Mouse (Mus musculus): Measurements from ENCODE around the gene Rnd1. TPM values are rescaled to one million over a fixed set of nuclear protein-coding genes. Genes with fewer than 3 reads are reported as not detected.

The Rnd1 gene
- polyA plus RNA-seq, 1 experiment from 2014 or later: 11.3 TPM

DNA sequence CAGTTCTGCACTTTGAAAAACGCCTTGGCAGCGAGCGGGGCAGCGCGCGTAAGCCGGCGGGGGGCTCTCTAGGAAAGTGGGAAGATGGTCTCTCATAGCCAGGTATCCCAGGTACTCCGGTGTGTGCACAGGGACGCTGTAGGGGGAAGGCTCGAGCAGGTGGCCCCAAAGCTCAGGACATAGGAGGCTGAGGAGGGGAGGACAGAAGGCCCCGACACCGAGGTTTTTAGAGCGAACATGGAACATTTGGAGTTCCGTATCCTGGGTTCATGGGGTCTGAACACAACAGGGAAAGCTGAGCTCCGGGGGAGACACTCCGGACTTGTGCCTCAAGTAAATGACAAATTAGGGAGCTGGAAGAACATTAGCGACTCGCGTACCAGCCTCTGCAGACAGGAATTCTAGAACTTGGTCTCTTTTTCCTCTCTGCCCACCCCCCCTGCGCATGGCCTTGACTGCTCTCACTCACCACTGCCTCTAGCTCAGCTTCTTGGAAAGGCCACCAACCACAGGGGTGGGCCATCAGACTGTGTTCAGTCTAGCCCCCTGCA is 41.9 kb downstream of the Rnd1 start:
- H3K4me2 ChIP-seq: peak overlapping the region; percentile 86
- H3K9ac ChIP-seq (replicated peaks): peak overlapping the region; percentile 90
- H3K9me3 ChIP-seq (replicated peaks): no peaks in the 10 kb centered on the region
- H3K4me1 ChIP-seq: peaks cover 64% of the 10 kb centered on the region
- peak overlapping the region; percentile 95 for H3K27ac ChIP-seq (replicated peaks)
- 1% methylated on average over 21 of the region's 21 CpGs for WGBS
- H3K27me3 ChIP-seq (replicated peaks): no peaks in the 10 kb centered on the region
- H3K4me3 ChIP-seq (replicated peaks): peak overlapping the region; percentile 83
- peaks cover 9% of the 10 kb centered on the region for H3K36me3 ChIP-seq
- ATAC-seq (ENCODE audit: low FRiP score): peak; percentile 14; the same call in 1 of the 2 replicates

DNA sequence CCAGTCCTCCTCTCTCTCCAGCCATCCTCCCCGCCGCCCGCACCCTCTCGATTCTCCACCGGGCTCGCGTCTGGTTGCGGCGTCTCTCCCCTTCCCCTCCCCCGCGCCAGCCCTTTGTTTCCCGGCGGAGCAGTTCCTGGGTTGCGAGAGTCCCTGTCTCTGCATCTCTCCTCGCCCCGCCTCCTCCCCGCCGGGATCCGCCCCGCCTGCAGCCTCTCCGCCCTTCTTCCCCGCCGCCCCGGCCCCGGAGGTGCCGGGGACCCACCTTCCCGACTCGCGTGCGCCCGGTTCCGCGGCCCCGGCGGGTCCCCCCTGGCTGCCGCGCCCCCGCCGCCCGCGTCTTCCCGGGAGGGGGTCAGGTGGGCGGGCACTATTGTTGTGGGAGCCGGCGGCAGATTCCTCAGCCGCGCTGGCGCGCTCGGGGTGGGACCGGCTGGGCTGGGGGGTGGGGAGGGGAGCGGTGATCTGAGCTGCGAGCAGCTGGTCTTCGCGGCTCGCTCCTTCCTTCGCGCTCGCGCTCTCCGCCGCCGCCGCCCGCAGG is 42.6 kb downstream of the Rnd1 start:
- peak overlapping the region; percentile 95 for H3K27ac ChIP-seq (replicated peaks)
- no peaks in the 10 kb centered on the region for H3K27me3 ChIP-seq (replicated peaks)
- peak overlapping the region; percentile 86 for H3K4me2 ChIP-seq
- H3K4me3 ChIP-seq (replicated peaks): peak overlapping the region; percentile 83
- no peaks in the 10 kb centered on the region for H3K9me3 ChIP-seq (replicated peaks)
- under 1% methylated on average over 57 of the region's 65 CpGs for WGBS
- peak overlapping the region; percentile 90 for H3K9ac ChIP-seq (replicated peaks)
- H3K4me1 ChIP-seq: peaks cover 68% of the 10 kb centered on the region
- peaks cover 3% of the 10 kb centered on the region for H3K36me3 ChIP-seq
- peak; percentile 72 for ATAC-seq (ENCODE audit: low FRiP score)

DNA sequence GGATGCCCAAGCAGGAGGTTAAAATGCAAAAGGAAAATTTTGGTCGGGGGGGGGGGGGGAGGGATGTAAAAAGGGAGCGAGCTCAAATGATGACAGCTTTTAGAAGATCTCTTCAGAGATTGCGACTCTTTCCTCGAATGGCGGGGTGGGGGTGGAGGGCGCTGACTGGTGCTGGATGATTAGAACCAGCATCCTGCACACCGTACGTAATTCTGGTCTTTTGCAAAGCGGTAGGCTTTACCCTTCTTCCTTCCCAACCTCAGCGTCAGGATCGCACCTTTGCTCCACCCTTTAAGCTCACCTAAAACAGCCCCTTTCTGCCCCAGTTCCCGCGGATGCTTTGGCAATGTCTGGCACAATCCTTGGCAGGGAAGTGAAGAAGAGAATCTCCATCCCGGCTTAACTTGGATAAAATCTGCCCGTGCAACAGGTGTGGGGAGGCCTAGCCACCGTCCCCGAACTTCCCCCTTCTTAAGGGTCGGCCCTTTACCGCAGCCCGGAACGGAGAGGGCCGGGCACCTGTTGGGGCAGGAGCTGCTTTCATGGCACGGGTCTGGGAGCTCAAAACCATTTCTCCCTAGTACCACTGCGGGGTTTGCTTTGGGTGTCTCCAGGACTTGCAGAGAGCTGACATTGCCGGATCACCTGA is 43.3 kb downstream of the Rnd1 start:
- Histone ChIP-seq H3K4me3 (replicated peaks) (peak overlapping the region; percentile 83), H3K9me3 (replicated peaks) (no peaks in the 10 kb centered on the region), H3K27me3 (replicated peaks) (no peaks in the 10 kb centered on the region), H3K27ac (replicated peaks) (peak overlapping the region; percentile 95), H3K4me2 (peak overlapping the region; percentile 86), H3K36me3 (no peaks in the 10 kb centered on the region), H3K4me1 (peaks cover 73% of the 10 kb centered on the region), H3K9ac (replicated peaks) (peak overlapping the region; percentile 90)
- no peak for ATAC-seq (ENCODE audit: low FRiP score)
- WGBS: 2% methylated on average over 25 of the region's 25 CpGs

DNA sequence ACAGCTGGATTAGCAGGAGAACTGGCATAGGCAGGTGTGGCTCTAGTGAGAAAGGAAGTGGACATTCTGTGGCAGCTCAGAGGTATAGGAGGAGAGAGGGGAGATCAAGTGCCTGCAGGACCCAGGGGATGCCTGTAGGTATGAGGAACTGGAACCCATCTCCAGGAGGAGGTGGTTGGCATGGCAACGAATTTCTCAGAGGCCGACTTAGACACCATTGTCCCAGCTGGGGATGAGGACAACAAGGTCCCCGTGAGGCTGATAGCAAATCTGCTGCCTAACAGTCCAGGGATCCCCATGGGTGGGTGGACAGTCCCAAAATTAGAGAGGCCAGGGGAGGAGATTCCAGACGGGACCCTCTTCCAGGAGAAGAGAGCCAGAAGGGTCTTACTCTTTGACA is 44.3 kb downstream of the Rnd1 start:
- ATAC-seq (ENCODE audit: low FRiP score): no peak
- Histone ChIP-seq H3K27me3 (replicated peaks) (no peaks in the 10 kb centered on the region), H3K9me3 (replicated peaks) (no peaks in the 10 kb centered on the region), H3K4me3 (replicated peaks) (peak overlapping the region; percentile 83), H3K27ac (replicated peaks) (peak overlapping the region; percentile 76; the same call in 1 of the 2 replicates), H3K4me1 (peaks cover 82% of the 10 kb centered on the region), H3K4me2 (peak overlapping the region; percentile 86), H3K36me3 (no peaks in the 10 kb centered on the region), H3K9ac (replicated peaks) (peak overlapping the region; percentile 90)
- whole genome bisulfite sequencing: 3% methylated on average over 4 of the region's 4 CpGs

GRCm38 (mm10) chr15:98632107-98632744 is 45.0 kb downstream of the Rnd1 start:
- peak overlapping the region; percentile 83 for H3K4me3 ChIP-seq (replicated peaks)
- peak; percentile 53 for ATAC-seq (ENCODE audit: low FRiP score)
- H3K9me3 ChIP-seq (replicated peaks): no peaks in the 10 kb centered on the region
- H3K36me3 ChIP-seq: no peaks in the 10 kb centered on the region
- peaks cover 75% of the 10 kb centered on the region for H3K4me1 ChIP-seq
- H3K4me2 ChIP-seq: peak overlapping the region; percentile 86
- under 1% methylated on average over 19 of the region's 25 CpGs for WGBS
- H3K27ac ChIP-seq (replicated peaks): peak overlapping the region; percentile 76
- peak overlapping the region; percentile 90 for H3K9ac ChIP-seq (replicated peaks)
- no peaks in the 10 kb centered on the region for H3K27me3 ChIP-seq (replicated peaks)

DNA sequence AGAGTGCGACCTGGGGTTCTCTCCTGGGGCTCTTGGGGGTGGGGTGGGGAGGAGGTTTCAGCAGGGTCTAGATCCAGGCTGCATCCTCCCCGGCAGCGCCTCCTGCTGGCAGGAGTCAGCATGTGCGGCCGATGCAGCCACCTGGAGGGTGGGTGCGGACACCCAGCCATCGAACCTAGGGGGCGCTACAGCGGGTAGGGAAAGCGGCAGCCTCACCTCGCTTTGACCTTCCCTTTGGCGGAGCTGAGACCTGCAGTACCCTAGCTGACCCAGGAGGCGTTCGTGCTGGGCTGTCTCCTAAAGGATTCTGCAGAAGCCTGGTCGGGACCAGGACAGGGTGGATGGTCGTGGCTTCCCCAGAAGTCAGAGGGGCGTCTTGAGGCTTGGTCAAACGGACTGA is 45.8 kb downstream of the Rnd1 start:
- Histone ChIP-seq H3K4me3 (replicated peaks) (peak overlapping the region; percentile 83), H3K9me3 (replicated peaks) (no peaks in the 10 kb centered on the region), H3K4me1 (peaks cover 68% of the 10 kb centered on the region), H3K9ac (replicated peaks) (0 out of 2 replicates have a peak overlapping the region, but pooled peaks have one; percentile 15), H3K27ac (replicated peaks) (peak overlapping the region; percentile 76; the same call in 1 of the 2 replicates), H3K4me2 (peak overlapping the region; percentile 86), H3K36me3 (no peaks in the 10 kb centered on the region), H3K27me3 (replicated peaks) (no peaks in the 10 kb centered on the region)
- peak; percentile 6 for ATAC-seq (ENCODE audit: low FRiP score)
- WGBS: under 1% methylated on average over 18 of the region's 18 CpGs

- WGBS: 28% methylated on average over 4 of the region's 4 CpGs
These were observed 46.7 kb downstream of the Rnd1 start, which contains the start of gene Cacnb3 for GRCm38 (mm10) chr15:98630540-98630939. Gene Cacnb3 (plus strand): TSS chr15:98630840.

GRCm38 (mm10) chr15:98629464-98629863 is 47.8 kb downstream of the Rnd1 start:
- Histone ChIP-seq H3K4me1 (peaks cover 54% of the 10 kb centered on the region), H3K9ac (replicated peaks) (no peak overlapping the region), H3K4me2 (no peak overlapping the region), H3K4me3 (replicated peaks) (no peak overlapping the region), H3K27ac (replicated peaks) (no peak overlapping the region), H3K9me3 (replicated peaks) (no peaks in the 10 kb centered on the region), H3K36me3 (no peaks in the 10 kb centered on the region), H3K27me3 (replicated peaks) (no peaks in the 10 kb centered on the region)
- 46% methylated on average over 6 of the region's 6 CpGs for WGBS
- no peak for ATAC-seq (ENCODE audit: low FRiP score)

More at GRCm38 (mm10) chr15:98630540-98630939, 46.7 kb downstream of the Rnd1 start, which contains the start of gene Cacnb3:
- H3K9me3 ChIP-seq (replicated peaks): no peaks in the 10 kb centered on the region
- H3K4me2 ChIP-seq: peak within 1 kb of the TSS; percentile 86
- H3K4me1 ChIP-seq: peaks cover 58% of the 10 kb centered on the region
- H3K9ac ChIP-seq (replicated peaks): 0 out of 2 replicates have a peak within 1 kb of the TSS, but pooled peaks have one; percentile 15
- ATAC-seq (ENCODE audit: low FRiP score): no peak
- H3K36me3 ChIP-seq: no peaks in the 10 kb centered on the region
- H3K27ac ChIP-seq (replicated peaks): 0 out of 2 replicates have a peak within 1 kb of the TSS, but pooled peaks have one; percentile 76
- H3K27me3 ChIP-seq (replicated peaks): no peaks in the 10 kb centered on the region
- peak within 1 kb of the TSS; percentile 83 for H3K4me3 ChIP-seq (replicated peaks)

- Histone ChIP-seq H3K9me3 (replicated peaks) (no peaks in the 10 kb centered on the region), H3K4me2 (peak overlapping the region; percentile 44), H3K27ac (replicated peaks) (peak overlapping the region; percentile 70; the same call in 1 of the 2 replicates), H3K27me3 (replicated peaks) (no peaks in the 10 kb centered on the region), H3K4me1 (peaks cover 48% of the 10 kb centered on the region), H3K4me3 (replicated peaks) (no peak overlapping the region), H3K9ac (replicated peaks) (peak overlapping the region; percentile 18; the same call in 1 of the 2 replicates), H3K36me3 (no peaks in the 10 kb centered on the region)
- 9% methylated on average over 20 of the region's 20 CpGs for WGBS
- ATAC-seq (ENCODE audit: low FRiP score): peak; percentile 36; the same call in 1 of the 2 replicates
These were observed 48.5 kb downstream of the Rnd1 start for GRCm38 (mm10) chr15:98628589-98629254.

DNA sequence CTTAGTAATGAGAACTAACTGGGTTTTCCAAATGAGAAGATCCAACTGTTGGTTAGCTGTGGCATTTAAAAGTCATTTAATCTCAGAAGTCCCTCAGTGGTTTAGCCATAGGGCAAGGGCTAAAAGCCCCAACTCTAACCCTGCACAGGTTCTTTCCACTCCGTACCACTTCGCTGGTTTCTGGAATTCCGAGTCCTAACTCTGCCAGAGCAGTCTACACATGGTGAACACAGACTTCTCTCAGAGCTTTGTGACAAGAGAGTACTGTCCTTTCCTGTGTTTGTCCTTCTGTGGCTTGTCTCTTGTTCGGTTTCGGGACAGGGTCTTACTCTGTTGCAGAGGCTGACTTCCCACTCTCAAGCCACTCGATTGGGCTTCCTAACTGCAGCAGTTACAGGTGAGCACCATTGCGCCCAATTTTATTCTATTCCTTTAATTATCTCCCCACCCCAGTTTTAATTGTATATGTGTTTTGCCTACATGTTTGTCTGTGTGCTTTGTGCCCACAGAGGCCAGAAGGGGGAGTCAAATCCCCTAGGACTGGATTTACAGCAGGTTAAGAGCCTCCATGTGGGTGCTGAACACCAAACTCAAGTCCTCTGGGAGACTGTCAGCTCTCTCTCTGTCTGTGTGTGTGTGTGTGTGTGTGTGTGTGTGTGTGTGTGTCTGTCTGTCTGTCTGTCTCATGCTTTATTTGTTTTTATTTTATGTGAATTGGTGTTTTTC is 50.6 kb downstream of the Rnd1 start:
- Histone ChIP-seq H3K4me2 (no peak overlapping the region), H3K36me3 (no peaks in the 10 kb centered on the region), H3K27me3 (replicated peaks) (no peaks in the 10 kb centered on the region), H3K9ac (replicated peaks) (no peak overlapping the region), H3K27ac (replicated peaks) (no peak overlapping the region), H3K9me3 (replicated peaks) (no peaks in the 10 kb centered on the region), H3K4me1 (peaks cover 30% of the 10 kb centered on the region), H3K4me3 (replicated peaks) (no peak overlapping the region)
- WGBS: 74% methylated on average over 7 of the region's 7 CpGs
- no peak for ATAC-seq (ENCODE audit: low FRiP score)

All from neural tube, embryonic 15.5 days (tissue).